Mouse (Mus musculus) embryonic facial prominence, embryonic 12.5 days (tissue): ENCODE measurements around the gene Btbd6. TPM values are rescaled to one million over a fixed set of nuclear protein-coding genes. Genes with fewer than 3 reads are reported as not detected.

ENCODE experiments used
- ATAC-seq: fragments of 200-750 bp; cut with Nextera tagmentation; 2 replicates; pipeline ENCODE4 v1.8.0; 2017; ENCODE audit not compliant: insufficient number of reproducible peaks, insufficient read depth, low FRiP score, low TSS enrichment
- H3K27ac ChIP-seq: fragments of 300-500 bp; sonication (generic); 2 replicates; pipeline ENCODE4 v1.5.1; 2016; ENCODE audit warnings: mild to moderate bottlenecking
- H3K27me3 ChIP-seq: fragments of 300-500 bp; sonication (generic); 2 replicates; pipeline ENCODE4 v1.6.1; 2016; ENCODE audit warnings: mild to moderate bottlenecking, moderate library complexity
- H3K36me3 ChIP-seq: fragments of 300-500 bp; sonication (generic); 2 replicates; pipeline ENCODE4 v1.6.1; 2016; ENCODE audit warnings: mild to moderate bottlenecking
- H3K4me1 ChIP-seq: fragments of 300-500 bp; sonication (generic); 2 replicates; pipeline ENCODE4 v1.6.1; 2016
- H3K4me2 ChIP-seq: fragments of 300-500 bp; sonication (generic); replicated peaks from 2 replicates; pipeline ENCODE4 v1.6.1; 2016; ENCODE audit warnings: mild to moderate bottlenecking, moderate library complexity
- H3K4me3 ChIP-seq: fragments of 300-500 bp; sonication (generic); 2 replicates; pipeline ENCODE4 v1.5.1; 2016; ENCODE audit warnings: mild to moderate bottlenecking
- H3K9ac ChIP-seq: fragments of 300-500 bp; sonication (generic); 2 replicates; pipeline ENCODE4 v1.6.1; 2016; ENCODE audit warnings: mild to moderate bottlenecking, moderate library complexity
- H3K9me3 ChIP-seq: fragments of 300-500 bp; sonication (generic); 2 replicates; pipeline ENCODE4 v1.6.1; 2016; ENCODE audit warnings: mild to moderate bottlenecking, moderate library complexity
- WGBS: fragments of 180-500 bp; shearing (Covaris S2); methylation state at CpG from one replicate; pipeline ENCODE4 v1.1.7; 2016; 5-methylcytosine and 5-hydroxymethylcytosine counted together
- polyA plus RNA-seq: library from polyadenylated mRNA; unstranded; fragments of >200 nt; fragmentation: Nextera tagmentation; extraction: Ambion mirVana; gene quantifications from 2 replicates; pipeline ENCODE4 v1.2.1, GENCODE M21; 2016

Btbd6 gene
- polyA plus RNA-seq, 1 experiment from 2014 or later: 27.4 TPM

DNA sequence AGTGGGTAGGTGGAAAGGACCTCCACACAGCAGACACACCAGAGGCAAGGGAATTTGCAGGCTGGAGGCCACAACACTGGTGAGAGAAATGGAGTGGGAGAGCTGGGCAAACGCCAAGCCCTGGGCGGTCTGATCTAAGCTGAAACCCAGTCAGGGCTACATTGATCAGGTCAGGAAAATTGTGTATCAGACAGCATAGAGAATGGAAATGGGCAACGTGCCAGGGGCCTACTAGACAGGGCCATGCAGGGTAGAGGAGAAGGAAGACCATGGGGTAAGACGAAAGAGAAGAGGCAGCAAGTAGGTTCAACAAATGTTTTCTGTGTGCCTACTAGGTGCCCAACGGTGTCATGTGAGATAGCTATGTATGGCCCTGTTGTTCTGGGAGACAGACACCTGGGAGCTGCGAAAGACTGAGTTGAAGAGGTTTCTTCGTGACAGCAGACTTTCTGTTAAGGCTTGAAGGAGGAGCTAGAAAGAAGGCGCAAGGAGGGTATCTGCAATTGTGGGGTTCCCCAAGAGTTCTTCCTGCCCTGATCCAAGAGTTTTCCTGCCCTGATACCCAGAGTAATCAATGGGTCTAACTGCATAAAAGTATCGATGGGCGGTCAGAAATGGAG, 35.0 kb upstream of the Btbd6 start:
- Histone ChIP-seq H3K4me2 (peak overlapping the region; percentile 71), H3K9ac (peak overlapping the region; percentile 75), H3K4me1 (peaks cover 35% of the 10 kb centered on the region), H3K36me3 (no peaks in the 10 kb centered on the region), H3K27me3 (no peaks in the 10 kb centered on the region), H3K27ac (no peak overlapping the region), H3K9me3 (no peaks in the 10 kb centered on the region), H3K4me3 (peak overlapping the region; percentile 74)
- ATAC-seq: no peak
- 47% methylated on average over 10 of the region's 10 CpGs for WGBS

DNA sequence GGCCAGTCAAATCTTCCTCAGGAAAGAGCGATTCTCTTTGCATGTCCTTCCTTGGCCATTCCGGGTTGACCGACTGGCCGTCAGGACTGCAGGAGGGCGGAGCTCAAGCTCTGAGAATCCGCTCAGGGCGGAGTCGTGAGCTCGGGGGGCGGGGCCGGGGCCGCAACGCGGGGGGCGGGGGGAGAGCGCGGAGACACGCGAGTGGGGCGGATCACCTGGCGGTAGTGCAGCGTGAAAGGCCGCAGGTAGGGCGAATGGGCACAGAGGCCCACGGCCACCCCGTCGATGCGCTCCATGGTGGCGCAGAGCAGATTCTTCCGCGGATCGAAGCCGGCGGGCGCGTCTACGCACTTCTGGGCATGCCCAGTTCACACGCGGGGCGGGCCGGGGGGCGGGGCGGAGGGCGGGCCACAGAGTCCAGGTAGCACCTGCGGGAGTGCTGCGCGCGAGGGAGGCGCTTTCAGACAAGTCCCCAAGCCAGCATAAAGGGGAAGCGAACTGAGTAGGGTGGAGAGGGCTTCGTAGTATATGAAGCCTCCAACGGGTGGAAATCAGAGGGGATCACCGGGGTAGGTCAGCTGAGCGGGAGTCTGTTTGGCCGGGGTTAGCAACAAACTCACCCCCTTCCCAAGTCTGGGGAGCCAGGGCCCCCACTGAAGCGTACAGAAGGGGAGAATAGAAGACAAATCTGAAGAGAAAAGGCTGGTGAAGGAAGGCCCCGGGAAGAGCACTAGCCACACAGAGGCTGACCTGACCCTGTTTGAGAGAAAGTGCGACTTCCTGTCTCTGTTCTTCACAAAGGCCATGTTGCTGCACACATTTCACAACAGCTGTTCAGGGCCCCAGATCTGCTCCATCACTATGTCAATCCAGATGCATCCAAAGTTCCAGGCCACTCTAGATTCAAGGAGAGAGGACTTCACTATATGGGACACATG, 34.2 kb upstream of the Btbd6 start, which contains the start of gene Nudt14:
Nudt14 (minus strand) TSS at position 349 of the 938 bp plus-strand sequence.
- 3% methylated on average over 48 of the region's 58 CpGs for WGBS
- peak; percentile 57 for ATAC-seq
- peaks cover 35% of the 10 kb centered on the region for H3K4me1 ChIP-seq

DNA sequence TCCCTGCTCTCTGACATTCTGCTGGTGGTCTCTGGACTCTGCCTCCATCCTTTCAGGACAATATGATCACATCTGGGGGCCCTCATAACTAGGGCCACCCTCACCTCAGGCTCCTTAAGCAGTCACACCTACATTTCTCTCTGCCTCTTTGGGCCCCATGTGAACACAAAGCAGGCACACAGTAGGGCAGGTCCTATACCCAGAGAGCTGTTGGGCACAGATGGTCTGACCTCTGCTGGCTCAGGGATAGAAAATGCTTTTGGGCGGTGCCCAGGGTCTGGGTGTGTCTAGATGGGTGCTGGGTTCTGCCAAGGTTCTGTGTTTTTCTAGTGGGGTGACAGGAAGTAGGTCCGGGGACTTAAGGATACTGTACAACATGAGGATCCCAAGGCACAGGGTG, 32.6 kb upstream of the Btbd6 start:
- Histone ChIP-seq H3K4me3 (no peak overlapping the region), H3K4me2 (no peak overlapping the region), H3K27me3 (no peaks in the 10 kb centered on the region), H3K9ac (no peak overlapping the region), H3K9me3 (no peaks in the 10 kb centered on the region), H3K27ac (no peak overlapping the region), H3K36me3 (no peaks in the 10 kb centered on the region), H3K4me1 (peaks cover 23% of the 10 kb centered on the region)
- no peak for ATAC-seq
- WGBS: 87% methylated on average over 2 of the region's 2 CpGs

More for the DNA sequence above, 34.2 kb upstream of the Btbd6 start, which contains the start of gene Nudt14:
- Histone ChIP-seq H3K9me3 (no peaks in the 10 kb centered on the region), H3K9ac (peak within 1 kb of the TSS; percentile 75), H3K4me2 (peak within 1 kb of the TSS; percentile 71), H3K27ac (peak within 1 kb of the TSS; percentile 76; the same call in 1 of the 2 replicates), H3K36me3 (no peaks in the 10 kb centered on the region), H3K4me3 (peak within 1 kb of the TSS; percentile 74), H3K27me3 (no peaks in the 10 kb centered on the region)

DNA sequence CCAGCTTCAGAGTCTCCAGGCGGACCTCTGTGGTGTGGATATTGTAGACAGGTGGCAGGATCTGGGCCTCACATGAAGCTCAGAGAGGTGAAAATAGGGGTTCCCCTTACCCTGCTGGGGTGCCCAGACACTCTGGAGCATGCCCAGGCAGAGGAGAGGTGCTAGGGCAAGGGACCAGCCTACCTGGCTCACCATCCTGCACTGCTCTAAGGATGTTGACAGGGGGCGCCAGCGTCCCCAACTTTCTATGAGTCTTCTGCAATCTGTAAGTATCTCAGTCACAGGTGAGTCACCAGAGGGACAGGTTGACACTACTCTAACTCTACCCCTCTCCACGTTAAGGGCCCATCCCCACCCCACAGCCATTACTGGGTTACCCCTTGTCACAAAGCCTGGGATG, 29.0 kb upstream of the Btbd6 start:
- Histone ChIP-seq H3K27ac (peak overlapping the region; percentile 20; the same call in 1 of the 2 replicates), H3K36me3 (no peaks in the 10 kb centered on the region), H3K4me3 (no peak overlapping the region), H3K27me3 (no peaks in the 10 kb centered on the region), H3K4me2 (no peak overlapping the region), H3K9me3 (no peaks in the 10 kb centered on the region), H3K9ac (no peak overlapping the region), H3K4me1 (peaks cover 17% of the 10 kb centered on the region)
- 28% methylated on average over 4 of the region's 4 CpGs for WGBS
- ATAC-seq: no peak

DNA sequence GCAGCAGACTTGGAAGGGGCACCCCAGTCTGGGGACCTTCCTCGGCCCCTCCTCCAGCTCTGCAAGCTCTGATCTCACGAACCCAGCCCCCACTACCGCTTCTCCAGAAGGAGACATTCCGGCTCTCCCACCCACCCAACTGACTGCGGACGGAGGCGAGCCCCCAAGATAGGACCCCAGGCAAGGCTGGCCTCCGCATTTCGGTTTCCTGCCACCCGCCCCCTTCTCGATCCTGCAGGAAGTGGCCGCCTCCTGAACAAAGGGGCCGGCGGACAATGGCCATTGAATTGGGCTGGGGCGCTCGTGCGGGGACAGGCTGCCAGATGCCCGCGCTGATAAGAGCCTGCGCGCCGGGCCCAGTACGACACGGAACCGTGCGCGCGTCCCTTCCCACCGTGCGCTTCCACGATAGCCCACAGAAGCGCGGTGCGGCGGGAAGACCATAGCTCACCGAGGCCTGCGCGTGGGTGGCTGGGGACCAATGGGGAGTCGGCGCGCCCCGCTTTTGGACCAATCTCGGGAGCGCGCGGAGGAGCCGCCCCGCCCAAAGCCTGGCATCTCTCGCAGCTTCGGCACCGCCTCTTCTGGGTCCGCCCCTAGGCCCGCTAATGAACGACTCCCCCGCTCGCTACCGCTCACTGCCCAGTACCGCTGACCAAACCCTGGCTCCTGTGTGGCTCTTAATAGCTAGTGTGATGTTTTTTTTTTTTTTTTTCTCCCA, 26.1 kb upstream of the Btbd6 start:
- peak overlapping the region; percentile 72 for H3K9ac ChIP-seq
- H3K36me3 ChIP-seq: no peaks in the 10 kb centered on the region
- H3K4me2 ChIP-seq: peak overlapping the region; percentile 91
- H3K4me1 ChIP-seq: peaks cover 16% of the 10 kb centered on the region
- peak overlapping the region; percentile 79 for H3K27ac ChIP-seq
- peak overlapping the region; percentile 62 for H3K4me3 ChIP-seq
- under 1% methylated on average over 58 of the region's 58 CpGs for WGBS
- no peaks in the 10 kb centered on the region for H3K27me3 ChIP-seq
- ATAC-seq: peak; percentile 68
- H3K9me3 ChIP-seq: no peaks in the 10 kb centered on the region

DNA sequence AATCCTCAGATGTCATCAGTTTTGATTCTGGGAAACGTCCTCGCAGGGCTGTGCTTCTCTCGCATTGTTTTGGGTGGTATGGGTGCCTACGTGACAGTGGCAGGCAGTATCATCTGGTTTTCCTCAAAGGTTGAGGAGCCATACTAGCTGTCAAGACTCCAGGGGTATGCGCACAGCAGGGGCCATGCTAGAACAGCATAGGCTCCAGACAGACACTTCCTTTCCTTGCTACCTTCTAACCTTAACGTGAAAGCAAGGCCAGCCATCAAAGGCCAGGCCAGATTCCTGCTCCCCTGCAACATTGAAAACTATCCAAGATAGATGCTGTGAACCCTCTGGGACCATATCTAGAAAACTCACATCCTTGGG, 25.5 kb upstream of the Btbd6 start:
- Histone ChIP-seq H3K4me1 (peaks cover 16% of the 10 kb centered on the region), H3K27ac (peak overlapping the region; percentile 79; the same call in 1 of the 2 replicates), H3K4me2 (peak overlapping the region; percentile 91), H3K36me3 (no peaks in the 10 kb centered on the region), H3K27me3 (no peaks in the 10 kb centered on the region), H3K9ac (no peak overlapping the region), H3K4me3 (peak overlapping the region; percentile 62), H3K9me3 (no peaks in the 10 kb centered on the region)
- WGBS: 5% methylated on average over 6 of the region's 6 CpGs
- peak; percentile 11; the same call in 1 of the 2 replicates for ATAC-seq

DNA sequence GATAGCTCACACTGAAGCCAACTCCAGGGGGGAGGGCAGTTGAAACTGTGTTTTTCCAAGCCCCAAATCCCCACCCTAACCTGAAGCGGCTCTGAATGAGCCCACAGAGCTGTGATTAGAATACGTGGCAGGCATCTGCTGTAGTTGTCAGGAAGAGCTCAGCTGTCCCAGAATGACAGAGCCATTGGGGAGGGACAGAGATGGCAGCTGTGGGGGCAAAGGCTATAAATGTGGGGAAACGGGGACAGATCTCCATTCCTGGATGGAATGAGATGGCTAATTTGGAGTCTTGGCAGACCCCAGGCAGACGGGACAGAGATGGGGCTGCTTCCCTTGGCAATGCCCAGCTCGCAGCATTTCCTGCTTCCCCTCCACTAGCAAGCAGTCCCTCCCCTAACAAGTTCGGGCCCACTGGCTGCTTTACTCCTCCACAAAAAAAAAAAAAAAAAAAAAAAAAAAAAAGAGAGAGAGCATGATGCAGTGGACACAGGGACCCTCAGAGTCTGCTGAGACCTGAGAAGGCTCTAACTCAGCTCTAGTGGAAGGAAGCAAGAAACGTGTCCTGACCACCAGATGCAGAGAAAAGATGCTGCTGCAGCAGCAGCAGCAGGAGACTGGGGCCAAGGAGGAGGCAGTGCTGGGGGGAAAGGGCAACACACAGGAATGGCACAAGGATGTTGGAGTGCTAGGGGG, 25.0 kb upstream of the Btbd6 start:
- Histone ChIP-seq H3K36me3 (no peaks in the 10 kb centered on the region), H3K9ac (0 out of 2 replicates have a peak overlapping the region, but pooled peaks have one; percentile 15), H3K27me3 (no peaks in the 10 kb centered on the region), H3K27ac (0 out of 2 replicates have a peak overlapping the region, but pooled peaks have one; percentile 79), H3K9me3 (no peaks in the 10 kb centered on the region), H3K4me1 (peaks cover 16% of the 10 kb centered on the region), H3K4me2 (peak overlapping the region; percentile 91; the same call in 1 of the 2 replicates), H3K4me3 (0 out of 2 replicates have a peak overlapping the region, but pooled peaks have one; percentile 62)
- WGBS: 21% methylated on average over 7 of the region's 7 CpGs
- ATAC-seq: no peak

DNA sequence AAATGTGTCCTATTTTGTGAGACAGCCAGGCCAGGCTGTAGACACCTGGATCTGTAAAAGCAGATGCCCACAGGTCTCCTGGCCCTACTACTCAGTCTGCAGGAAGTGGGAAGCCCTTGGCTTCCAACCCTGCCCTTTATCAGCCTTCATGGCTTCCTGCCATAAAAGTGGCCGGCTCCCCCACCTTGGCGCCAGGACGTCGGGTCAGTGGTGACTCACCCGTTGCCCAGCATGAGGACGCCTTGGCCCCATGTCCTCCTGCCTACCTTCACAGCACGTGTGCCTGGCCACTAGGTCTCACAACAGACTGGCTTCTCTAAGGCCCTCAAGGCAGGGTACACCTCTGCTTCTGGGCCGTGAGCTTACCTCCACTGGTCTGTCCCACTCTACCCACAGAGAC, 23.8 kb upstream of the Btbd6 start:
- H3K9me3 ChIP-seq: no peaks in the 10 kb centered on the region
- H3K4me2 ChIP-seq: no peak overlapping the region
- 71% methylated on average over 8 of the region's 8 CpGs for WGBS
- H3K9ac ChIP-seq: no peak overlapping the region
- H3K4me3 ChIP-seq: no peak overlapping the region
- no peak for ATAC-seq
- H3K27ac ChIP-seq: no peak overlapping the region
- H3K36me3 ChIP-seq: 0 out of 2 replicates have a peak, but pooled peaks cover 6% of the 10 kb centered on the region
- H3K27me3 ChIP-seq: no peaks in the 10 kb centered on the region
- H3K4me1 ChIP-seq: peaks cover 16% of the 10 kb centered on the region

DNA sequence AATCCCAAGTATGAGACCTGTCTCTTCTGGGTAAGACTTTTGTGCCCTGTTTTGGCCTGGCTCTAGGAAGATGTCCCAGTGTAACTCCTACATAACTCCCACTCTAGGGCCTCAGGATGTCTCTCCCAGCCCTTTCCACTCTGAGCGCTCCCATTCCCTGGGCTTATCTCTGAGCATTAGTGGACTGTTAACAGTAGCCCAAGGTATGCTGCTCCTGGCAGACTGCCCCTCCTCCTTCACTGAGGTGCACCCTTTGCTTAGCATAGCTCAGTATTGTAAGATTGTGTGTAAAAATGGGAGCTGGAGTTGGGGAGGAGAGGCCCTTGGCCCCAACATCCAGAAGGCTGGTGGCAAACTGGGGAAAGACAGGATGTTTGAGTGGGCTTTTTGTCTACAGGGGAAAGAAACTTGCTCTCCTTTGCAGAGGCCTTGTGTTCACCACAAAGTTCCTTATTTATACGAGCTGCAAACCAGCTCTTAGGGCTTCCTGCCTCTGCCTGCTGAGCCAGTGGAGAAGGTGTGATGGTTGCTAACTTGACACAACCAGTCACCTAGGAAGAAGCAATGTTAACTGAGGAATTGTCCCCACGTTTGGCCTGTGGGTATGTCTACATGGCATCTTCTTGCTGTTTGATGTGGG, 23.2 kb upstream of the Btbd6 start:
- 0 out of 2 replicates have a peak, but pooled peaks cover 6% of the 10 kb centered on the region for H3K36me3 ChIP-seq
- H3K4me1 ChIP-seq: peaks cover 16% of the 10 kb centered on the region
- H3K9ac ChIP-seq: no peak overlapping the region
- no peaks in the 10 kb centered on the region for H3K27me3 ChIP-seq
- no peak overlapping the region for H3K27ac ChIP-seq
- H3K9me3 ChIP-seq: no peaks in the 10 kb centered on the region
- H3K4me3 ChIP-seq: no peak overlapping the region
- ATAC-seq: no peak
- H3K4me2 ChIP-seq: no peak overlapping the region
- WGBS: 79% methylated on average over 3 of the region's 3 CpGs

DNA sequence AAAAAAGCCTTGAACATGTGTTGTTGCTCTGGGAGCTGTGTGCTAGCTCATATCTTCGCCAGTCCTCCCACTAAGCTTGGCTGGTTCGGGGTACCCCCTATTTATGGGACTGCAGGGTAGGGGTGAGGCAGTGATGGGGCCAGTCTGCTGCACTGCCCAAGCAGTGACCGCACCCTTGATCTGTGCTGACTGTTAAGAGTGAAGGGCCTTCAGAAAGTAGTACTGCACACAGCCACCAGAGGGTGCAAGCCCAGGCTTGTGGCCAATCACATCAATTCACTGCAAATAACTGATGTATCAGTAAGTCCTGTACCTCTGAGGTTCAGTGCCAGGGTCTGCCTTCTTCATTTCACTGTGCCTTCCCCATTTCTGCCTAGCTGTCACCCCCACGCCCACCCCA, 20.5 kb upstream of the Btbd6 start:
- no peak overlapping the region for H3K4me3 ChIP-seq
- H3K4me2 ChIP-seq: no peak overlapping the region
- H3K27me3 ChIP-seq: no peaks in the 10 kb centered on the region
- 38% methylated on average over 4 of the region's 4 CpGs for WGBS
- H3K36me3 ChIP-seq: peaks cover 26% of the 10 kb centered on the region
- H3K4me1 ChIP-seq: peaks cover 5% of the 10 kb centered on the region
- no peak overlapping the region for H3K27ac ChIP-seq
- peak; percentile 38; the same call in 1 of the 2 replicates for ATAC-seq
- H3K9ac ChIP-seq: no peak overlapping the region
- no peaks in the 10 kb centered on the region for H3K9me3 ChIP-seq
